Mouse (Mus musculus): ENCODE measurements around the gene Dmtf1. TPM values are rescaled to one million over a fixed set of nuclear protein-coding genes. Genes with fewer than 3 reads are reported as not detected.

Gene Dmtf1
- polyA plus RNA-seq, 1 experiment from 2014 or later, result 45.2 TPM

DNA sequence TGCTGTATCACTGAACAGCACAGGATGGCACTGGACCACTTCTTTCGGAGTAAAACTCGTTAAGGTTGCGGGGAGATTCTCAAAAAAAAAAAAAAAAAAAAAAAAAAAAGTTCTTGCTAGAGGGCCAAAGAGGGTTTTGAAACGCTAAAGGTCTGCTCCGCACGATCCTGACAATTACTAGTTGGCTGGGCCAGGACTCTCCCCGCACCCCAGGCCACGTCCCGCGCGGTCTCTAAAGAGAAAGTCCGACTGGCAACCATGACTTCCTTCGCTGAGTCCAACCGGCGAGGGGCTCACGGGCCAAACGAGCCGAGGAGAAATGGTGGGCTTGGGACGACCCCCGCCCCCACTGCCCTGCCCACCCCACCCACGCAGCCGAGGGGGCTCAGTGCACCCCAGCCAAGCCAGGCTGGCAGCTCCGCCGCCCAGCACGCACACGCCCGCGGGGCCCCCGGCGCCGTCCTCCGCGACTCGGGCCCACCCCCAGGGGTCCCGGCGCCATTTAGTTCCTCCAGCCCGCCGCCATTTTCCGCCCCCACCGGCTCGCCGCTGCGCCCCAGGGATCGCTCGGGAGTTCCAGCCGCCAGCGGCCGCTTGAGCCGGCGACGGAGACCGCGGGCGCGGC is 633 bp downstream of the Dmtf1 start:
- H3K36me3 ChIP-seq (ENCODE audit: control insufficient read depth, insufficient read depth, low read length), result no peaks in the 10 kb centered on the region
- under 1% methylated on average over 53 of the region's 55 CpGs for WGBS
- peak; percentile 86 for DNase-seq (ENCODE audit: low spot score)

DNA sequence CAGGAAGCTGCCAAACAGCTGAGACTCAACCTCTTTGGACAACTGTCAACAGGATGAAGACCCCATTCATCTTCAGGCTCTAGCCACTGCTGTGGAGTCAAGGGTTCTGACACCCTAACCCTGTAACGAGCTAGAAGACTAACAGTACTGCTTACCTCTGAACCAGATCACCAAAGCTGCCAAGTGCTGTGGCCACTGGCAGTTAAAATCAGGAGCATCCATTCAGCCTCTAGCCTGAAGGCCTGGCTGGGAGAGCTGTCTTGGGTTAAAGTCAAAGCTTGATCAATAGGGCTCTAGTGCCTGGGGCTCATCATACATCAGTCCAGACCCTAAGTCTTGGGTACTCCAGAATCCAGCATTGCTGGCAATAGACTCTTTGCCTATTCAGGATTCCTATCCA is 4.2 kb downstream of the Dmtf1 start:
- no peak overlapping the region for H3K4me3 ChIP-seq (ENCODE audit: low read depth, low read length)
- peaks cover 2% of the 10 kb centered on the region for H3K4me1 ChIP-seq (replicated peaks; ENCODE audit: control insufficient read depth, insufficient read depth, low read length)
- no peak overlapping the region for H3K4me2 ChIP-seq (ENCODE audit: low read length)
- 0 out of 2 replicates have a peak, but pooled peaks cover 2% of the 10 kb centered on the region for H3K36me3 ChIP-seq (ENCODE audit: control insufficient read depth, insufficient read depth, low read length)
- DNase-seq (ENCODE audit: low spot score), result no peak
- no peak overlapping the region for H3K27ac ChIP-seq (ENCODE audit: low read depth)
- H3K9me3 ChIP-seq (ENCODE audit: control insufficient read depth, low read length), result no peaks in the 10 kb centered on the region
- ATAC-seq (replicated peaks; ENCODE audit: low FRiP score, low TSS enrichment, low read depth), result no peak
- 54% methylated on average over 1 of the region's 1 CpGs for WGBS
- H3K9ac ChIP-seq (ENCODE audit: low read length), result no peak overlapping the region
- H3K27me3 ChIP-seq (replicated peaks; ENCODE audit: control insufficient read depth, insufficient read depth, low read length), result no peaks in the 10 kb centered on the region

More for the DNA sequence above, 633 bp downstream of the Dmtf1 start:
- H3K27ac ChIP-seq (ENCODE audit: low read depth), result peak overlapping the region; percentile 98
- H3K27me3 ChIP-seq (replicated peaks; ENCODE audit: control insufficient read depth, insufficient read depth, low read length), result no peaks in the 10 kb centered on the region
- H3K9ac ChIP-seq (ENCODE audit: low read length), result peak overlapping the region; percentile 91
- H3K4me1 ChIP-seq (replicated peaks; ENCODE audit: control insufficient read depth, insufficient read depth, low read length), result peaks cover 5% of the 10 kb centered on the region
- H3K4me2 ChIP-seq (ENCODE audit: low read length), result peak overlapping the region; percentile 66
- peak; percentile 78 for ATAC-seq (replicated peaks; ENCODE audit: low FRiP score, low TSS enrichment, low read depth)
- no peaks in the 10 kb centered on the region for H3K9me3 ChIP-seq (ENCODE audit: control insufficient read depth, low read length)
- peak overlapping the region; percentile 87 for H3K4me3 ChIP-seq (ENCODE audit: low read depth, low read length)

DNA sequence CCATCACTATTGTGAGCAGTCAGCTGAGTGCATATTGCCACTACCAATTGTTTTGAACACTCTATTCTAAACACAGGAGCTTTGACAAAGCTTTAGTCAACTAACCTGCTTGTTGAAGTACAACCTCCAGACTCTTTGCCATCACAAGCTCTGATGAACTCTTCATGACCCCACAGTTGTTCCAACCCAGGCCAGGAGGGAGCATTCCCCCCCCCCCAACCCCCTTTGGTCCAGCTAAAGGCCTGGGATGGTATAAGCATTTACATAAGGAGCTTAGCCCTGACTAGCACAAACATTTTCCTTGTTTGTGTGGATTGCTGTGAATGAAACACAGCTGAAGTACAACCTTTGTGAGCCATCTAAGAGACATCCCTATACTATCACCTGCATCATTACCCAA is 4.8 kb downstream of the Dmtf1 start:
- Histone ChIP-seq H3K27ac (ENCODE audit: low read depth) (no peak overlapping the region), H3K36me3 (ENCODE audit: control insufficient read depth, insufficient read depth, low read length) (0 out of 2 replicates have a peak, but pooled peaks cover 8% of the 10 kb centered on the region), H3K9me3 (ENCODE audit: control insufficient read depth, low read length) (no peaks in the 10 kb centered on the region), H3K4me3 (ENCODE audit: low read depth, low read length) (no peak overlapping the region), H3K4me1 (replicated peaks; ENCODE audit: control insufficient read depth, insufficient read depth, low read length) (no peaks in the 10 kb centered on the region; the same call in 1 of the 2 replicates), H3K4me2 (ENCODE audit: low read length) (no peak overlapping the region), H3K27me3 (replicated peaks; ENCODE audit: control insufficient read depth, insufficient read depth, low read length) (no peaks in the 10 kb centered on the region), H3K9ac (ENCODE audit: low read length) (no peak overlapping the region)
- ATAC-seq (replicated peaks; ENCODE audit: low FRiP score, low TSS enrichment, low read depth) (no peak), DNase-seq (ENCODE audit: low spot score) (no peak)

DNA sequence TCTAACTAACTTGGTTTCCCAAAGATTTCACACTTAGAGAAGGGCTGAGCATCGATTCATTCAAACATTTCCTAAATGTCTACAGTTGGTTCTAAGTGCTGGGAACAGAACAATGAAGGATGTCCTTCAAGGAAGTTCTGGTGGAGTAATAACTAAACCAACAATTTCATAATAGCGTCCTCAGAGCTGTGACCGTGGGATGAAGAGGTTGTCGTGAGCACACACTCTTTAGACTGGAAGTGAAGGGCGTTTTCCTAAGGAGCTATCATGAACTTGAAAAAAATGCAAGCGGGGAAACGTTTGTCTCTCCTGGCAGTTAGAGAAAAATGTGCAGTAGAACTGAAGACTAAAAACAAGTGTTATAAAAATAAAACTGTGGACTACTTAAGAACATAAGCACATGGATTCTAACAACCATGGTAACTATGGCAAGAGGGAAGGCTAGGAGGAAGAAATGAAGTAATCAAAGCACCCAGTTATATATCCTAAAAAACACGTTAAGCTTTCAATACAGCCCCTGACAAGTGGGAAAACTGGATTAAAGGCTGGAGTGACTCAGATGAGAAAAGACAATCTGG is 12.2 kb downstream of the Dmtf1 start:
- WGBS, result 88% methylated on average over 8 of the region's 8 CpGs
- ATAC-seq (replicated peaks; ENCODE audit: low FRiP score, low TSS enrichment, low read depth), result no peak
- no peaks in the 10 kb centered on the region for H3K9me3 ChIP-seq (ENCODE audit: control insufficient read depth, low read length)

DNA sequence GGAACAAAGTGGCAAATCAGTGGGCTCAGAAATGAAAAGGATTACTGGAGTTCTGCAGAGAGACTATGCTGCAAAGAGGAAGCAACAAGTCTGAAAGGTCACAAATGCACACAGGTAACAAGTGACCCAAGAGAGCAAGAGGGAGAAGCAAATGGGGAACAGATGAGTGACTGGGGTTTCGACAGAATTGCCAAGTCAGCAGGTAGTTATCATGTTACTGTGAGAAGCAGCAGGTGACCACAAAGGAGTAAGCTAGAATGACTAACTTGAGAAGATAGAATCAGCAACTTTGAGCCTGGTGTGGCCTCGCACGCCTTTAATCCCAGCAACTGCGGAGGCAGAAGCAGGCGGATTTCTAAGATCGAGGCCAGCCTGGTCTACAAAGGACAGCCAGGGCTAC is 19.2 kb downstream of the Dmtf1 start:
- H3K9ac ChIP-seq (ENCODE audit: low read length), result no peak overlapping the region
- H3K36me3 ChIP-seq (ENCODE audit: control insufficient read depth, insufficient read depth, low read length), result peaks cover 48% of the 10 kb centered on the region
- no peak overlapping the region for H3K27ac ChIP-seq (ENCODE audit: low read depth)
- no peaks in the 10 kb centered on the region for H3K27me3 ChIP-seq (replicated peaks; ENCODE audit: control insufficient read depth, insufficient read depth, low read length)
- no peaks in the 10 kb centered on the region for H3K9me3 ChIP-seq (ENCODE audit: control insufficient read depth, low read length)
- H3K4me2 ChIP-seq (ENCODE audit: low read length), result no peak overlapping the region
- ATAC-seq (replicated peaks; ENCODE audit: low FRiP score, low TSS enrichment, low read depth) (no peak), DNase-seq (ENCODE audit: low spot score) (no peak)
- H3K4me3 ChIP-seq (ENCODE audit: low read depth, low read length), result no peak overlapping the region
- WGBS, result 90% methylated on average over 6 of the region's 6 CpGs
- no peaks in the 10 kb centered on the region for H3K4me1 ChIP-seq (replicated peaks; ENCODE audit: control insufficient read depth, insufficient read depth, low read length)

More for the DNA sequence above, 12.2 kb downstream of the Dmtf1 start:
- Histone ChIP-seq H3K27ac (ENCODE audit: low read depth) (no peak overlapping the region), H3K4me1 (replicated peaks; ENCODE audit: control insufficient read depth, insufficient read depth, low read length) (no peaks in the 10 kb centered on the region), H3K4me3 (ENCODE audit: low read depth, low read length) (no peak overlapping the region), H3K9ac (ENCODE audit: low read length) (no peak overlapping the region), H3K27me3 (replicated peaks; ENCODE audit: control insufficient read depth, insufficient read depth, low read length) (no peaks in the 10 kb centered on the region), H3K4me2 (ENCODE audit: low read length) (no peak overlapping the region), H3K36me3 (ENCODE audit: control insufficient read depth, insufficient read depth, low read length) (peaks cover 49% of the 10 kb centered on the region)
- DNase-seq (ENCODE audit: low spot score), result no peak

DNA sequence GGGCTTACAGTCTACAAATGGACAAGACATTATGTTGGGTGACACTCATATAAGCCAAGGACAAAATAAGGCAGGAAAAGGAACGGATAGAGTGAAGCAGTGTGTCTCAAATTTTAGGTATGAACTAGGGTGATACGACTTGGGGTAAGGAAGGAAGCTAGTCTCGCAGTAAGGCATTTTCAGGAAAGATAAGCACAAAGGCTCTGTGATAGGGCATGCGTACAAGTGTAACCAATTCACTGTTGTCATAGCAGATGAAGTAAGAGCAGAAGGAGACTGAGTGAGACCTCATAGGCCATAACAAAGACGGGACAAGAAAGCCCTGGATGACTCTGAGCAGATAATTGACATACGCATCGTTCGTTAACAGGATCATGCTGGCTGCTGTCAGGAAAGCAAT is 20.9 kb downstream of the Dmtf1 start:
- WGBS, result 93% methylated on average over 8 of the region's 8 CpGs
- no peak for DNase-seq (ENCODE audit: low spot score)
- no peak overlapping the region for H3K4me3 ChIP-seq (ENCODE audit: low read depth, low read length)
- no peak overlapping the region for H3K4me2 ChIP-seq (ENCODE audit: low read length)
- no peaks in the 10 kb centered on the region for H3K9me3 ChIP-seq (ENCODE audit: control insufficient read depth, low read length)
- no peaks in the 10 kb centered on the region for H3K27me3 ChIP-seq (replicated peaks; ENCODE audit: control insufficient read depth, insufficient read depth, low read length)
- H3K36me3 ChIP-seq (ENCODE audit: control insufficient read depth, insufficient read depth, low read length), result peaks cover 56% of the 10 kb centered on the region
- no peak overlapping the region for H3K9ac ChIP-seq (ENCODE audit: low read length)
- no peak overlapping the region for H3K27ac ChIP-seq (ENCODE audit: low read depth)
- H3K4me1 ChIP-seq (replicated peaks; ENCODE audit: control insufficient read depth, insufficient read depth, low read length), result no peaks in the 10 kb centered on the region
- ATAC-seq (replicated peaks; ENCODE audit: low FRiP score, low TSS enrichment, low read depth), result no peak

DNA sequence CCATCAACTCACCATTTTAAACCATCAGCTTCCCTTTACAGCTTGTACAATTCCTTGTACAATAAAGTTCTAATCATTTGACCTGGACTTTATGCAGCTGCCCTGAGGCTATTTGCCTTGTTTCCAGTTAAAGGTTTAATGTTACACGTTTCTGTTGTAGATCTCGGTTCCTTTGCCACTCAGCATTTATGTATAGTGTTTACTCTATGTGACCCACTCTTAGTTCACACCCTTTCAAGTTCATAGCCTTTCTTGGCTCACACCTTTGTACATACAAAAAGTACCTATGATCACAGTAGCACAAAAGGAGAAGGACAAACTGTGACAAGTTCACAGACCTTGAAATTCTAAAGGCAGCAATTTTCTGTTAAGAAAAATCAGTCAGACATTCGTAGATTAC is 26.0 kb downstream of the Dmtf1 start:
- Histone ChIP-seq H3K4me3 (ENCODE audit: low read depth, low read length) (no peak overlapping the region), H3K9ac (ENCODE audit: low read length) (no peak overlapping the region), H3K4me1 (replicated peaks; ENCODE audit: control insufficient read depth, insufficient read depth, low read length) (no peaks in the 10 kb centered on the region), H3K9me3 (ENCODE audit: control insufficient read depth, low read length) (no peaks in the 10 kb centered on the region), H3K27ac (ENCODE audit: low read depth) (no peak overlapping the region), H3K36me3 (ENCODE audit: control insufficient read depth, insufficient read depth, low read length) (peaks cover 62% of the 10 kb centered on the region), H3K4me2 (ENCODE audit: low read length) (no peak overlapping the region), H3K27me3 (replicated peaks; ENCODE audit: control insufficient read depth, insufficient read depth, low read length) (no peaks in the 10 kb centered on the region)
- no peak for ATAC-seq (replicated peaks; ENCODE audit: low FRiP score, low TSS enrichment, low read depth)
- 80% methylated on average over 3 of the region's 3 CpGs for WGBS
- DNase-seq (ENCODE audit: low spot score), result no peak

DNA sequence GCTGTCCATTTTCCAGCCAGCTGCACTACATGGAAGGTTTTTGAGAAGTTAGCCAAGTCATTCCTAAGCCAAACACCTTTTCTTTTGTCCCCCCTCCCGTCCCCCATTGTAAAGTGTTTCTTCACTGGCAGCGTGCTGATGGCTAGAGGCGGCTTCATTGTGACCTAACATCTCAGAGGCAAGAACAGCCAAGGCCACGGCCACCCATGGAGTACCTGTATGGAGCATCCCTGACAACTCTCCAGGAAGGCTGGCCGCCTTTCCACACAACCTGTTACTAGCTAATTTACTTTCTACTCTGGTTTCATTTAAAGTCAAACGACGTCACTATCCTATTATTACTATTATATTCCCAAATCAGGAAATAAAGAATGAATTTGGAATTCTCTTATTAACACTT is 29.8 kb downstream of the Dmtf1 start:
- ATAC-seq (replicated peaks; ENCODE audit: low FRiP score, low TSS enrichment, low read depth) (no peak), DNase-seq (ENCODE audit: low spot score) (no peak)
- Histone ChIP-seq H3K27ac (ENCODE audit: low read depth) (no peak overlapping the region), H3K4me1 (replicated peaks; ENCODE audit: control insufficient read depth, insufficient read depth, low read length) (no peaks in the 10 kb centered on the region), H3K4me3 (ENCODE audit: low read depth, low read length) (no peak overlapping the region), H3K36me3 (ENCODE audit: control insufficient read depth, insufficient read depth, low read length) (peaks cover 70% of the 10 kb centered on the region), H3K9me3 (ENCODE audit: control insufficient read depth, low read length) (no peaks in the 10 kb centered on the region), H3K9ac (ENCODE audit: low read length) (no peak overlapping the region), H3K27me3 (replicated peaks; ENCODE audit: control insufficient read depth, insufficient read depth, low read length) (no peaks in the 10 kb centered on the region), H3K4me2 (ENCODE audit: low read length) (no peak overlapping the region)
- 92% methylated on average over 7 of the region's 7 CpGs for WGBS

DNA sequence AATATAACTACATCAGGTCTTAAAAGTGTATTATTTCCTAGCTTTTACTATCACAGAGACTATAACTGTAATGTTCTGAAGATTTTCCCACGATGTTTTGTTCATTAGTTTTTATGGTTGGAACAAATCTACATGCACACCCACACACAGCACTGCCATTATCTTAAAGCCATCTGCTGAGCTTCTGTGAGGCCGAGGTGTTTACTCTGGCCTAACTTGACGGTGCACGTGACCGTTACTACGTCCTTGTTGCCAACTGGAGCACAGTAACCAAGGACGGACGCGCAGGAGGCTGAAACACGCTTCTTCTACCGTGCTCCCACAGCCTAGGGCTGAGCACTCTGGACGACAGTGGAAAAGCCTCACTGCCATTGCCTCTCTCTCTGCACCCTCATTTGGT is 33.0 kb downstream of the Dmtf1 start:
- Histone ChIP-seq H3K27me3 (replicated peaks; ENCODE audit: control insufficient read depth, insufficient read depth, low read length) (no peaks in the 10 kb centered on the region), H3K4me3 (ENCODE audit: low read depth, low read length) (no peak overlapping the region), H3K4me1 (replicated peaks; ENCODE audit: control insufficient read depth, insufficient read depth, low read length) (no peaks in the 10 kb centered on the region), H3K9me3 (ENCODE audit: control insufficient read depth, low read length) (no peaks in the 10 kb centered on the region), H3K9ac (ENCODE audit: low read length) (no peak overlapping the region), H3K27ac (ENCODE audit: low read depth) (no peak overlapping the region), H3K4me2 (ENCODE audit: low read length) (no peak overlapping the region), H3K36me3 (ENCODE audit: control insufficient read depth, insufficient read depth, low read length) (peaks cover 76% of the 10 kb centered on the region)
- ATAC-seq (replicated peaks; ENCODE audit: low FRiP score, low TSS enrichment, low read depth) (no peak), DNase-seq (ENCODE audit: low spot score) (no peak)
- WGBS, result 90% methylated on average over 12 of the region's 12 CpGs

All from intestine, embryonic 14.5 days (tissue).